Mouse (Mus musculus) MEL (cell line): ENCODE data around the gene Rassf3. TPM values are rescaled to one million over a fixed set of nuclear protein-coding genes. Genes with fewer than 3 reads are reported as not detected.

Experiments
- DNase-seq: peaks from one replicate; pipeline ENCODE4 v3.0.0; 2011; ENCODE audit warnings: low read depth, low spot score
- H3K27ac ChIP-seq: 2 replicates; pipeline ENCODE4 v1.5.1; 2012; ENCODE audit warnings: low read depth, mild to moderate bottlenecking, control low read depth, low read length, moderate library complexity; ENCODE audit not compliant: control insufficient read depth
- H3K27me3 ChIP-seq, 2 experiments: fragments of 150-350 bp in 1 of 2; sonication (generic) in 1 of 2; 2 replicates each; pipeline ENCODE4 v1.6.1; 2012; ENCODE audit warnings: low read length in 2 of 2, mild to moderate bottlenecking in 2 of 2, improper control_type of control experiment in 1 of 2, moderate library complexity in 1 of 2; ENCODE audit not compliant: insufficient read depth in 2 of 2, control insufficient read depth in 1 of 2
- H3K36me3 ChIP-seq, 2 experiments: 2 replicates each; pipeline ENCODE4 v1.6.1; 2012 to 2014; ENCODE audit warnings: low read length in 2 of 2, improper control_type of control experiment in 1 of 2, inconsistent platforms in 1 of 2, mild to moderate bottlenecking in 1 of 2; ENCODE audit not compliant: insufficient read depth in 2 of 2, control insufficient read depth in 1 of 2
- H3K4me1 ChIP-seq, 2 experiments: fragments of 150-350 bp in 1 of 2; sonication (generic) in 1 of 2; 2 replicates each; pipeline ENCODE4 v1.6.1; 2012; ENCODE audit warnings: low read length in 2 of 2, improper control_type of control experiment in 1 of 2, mild to moderate bottlenecking in 1 of 2; ENCODE audit not compliant: insufficient read depth in 2 of 2, control insufficient read depth in 1 of 2
- H3K4me3 ChIP-seq, 2 experiments: fragments of 150-350 bp in 1 of 2; sonication (generic) in 1 of 2; 2 replicates each; pipeline ENCODE4 v1.5.1; 2012; ENCODE audit warnings: low read depth in 2 of 2, low read length in 2 of 2, mild to moderate bottlenecking in 2 of 2, moderate library complexity in 2 of 2, control low read depth in 1 of 2, improper control_type of control experiment in 1 of 2; ENCODE audit not compliant: control insufficient read depth in 1 of 2, insufficient read depth in 1 of 2
- H3K79me2 ChIP-seq: 2 replicates; pipeline ENCODE4 v1.6.1; 2012; ENCODE audit warnings: mild to moderate bottlenecking, low read length, moderate library complexity; ENCODE audit not compliant: control insufficient read depth, poor library complexity, insufficient read depth
- H3K9ac ChIP-seq: 2 replicates; pipeline ENCODE4 v1.6.1; 2012; ENCODE audit warnings: low read depth, mild to moderate bottlenecking, control low read depth, low read length, moderate library complexity; ENCODE audit not compliant: control insufficient read depth, poor library complexity, severe bottlenecking
- H3K9me3 ChIP-seq: fragments of 150-350 bp; sonication (generic); replicated peaks from 2 replicates; pipeline ENCODE4 v1.6.1; 2012; ENCODE audit warnings: mild to moderate bottlenecking, low read length, improper control_type of control experiment, moderate library complexity; ENCODE audit not compliant: insufficient read depth
- BHLHE40 ChIP-seq: IDR thresholded peaks from 2 replicates; pipeline ENCODE4 v1.6.1; 2012; ENCODE audit warnings: low read depth, mild to moderate bottlenecking, inconsistent platforms, low read length, improper control_type of control experiment, borderline replicate concordance
- CTCF ChIP-seq, 3 experiments: IDR thresholded peaks in 2 of 3; conservative IDR thresholded peaks in 1 of 3; 2 replicates each; pipeline ENCODE4 v1.5.1; 2011 to 2012; ENCODE audit warnings: low read length in 3 of 3, low read depth in 2 of 3, mild to moderate bottlenecking in 2 of 3, improper control_type of control experiment in 1 of 3, inconsistent platforms in 1 of 3, mixed read lengths in 1 of 3, moderate library complexity in 1 of 3; ENCODE audit not compliant: control insufficient read depth in 1 of 3, insufficient read depth in 1 of 3, poor library complexity in 1 of 3, severe bottlenecking in 1 of 3
- E2F4 ChIP-seq: IDR thresholded peaks from 2 replicates; pipeline ENCODE4 v1.6.1; 2011; ENCODE audit warnings: low read depth, low read length, improper control_type of control experiment, borderline replicate concordance
- ELF1 ChIP-seq: IDR thresholded peaks from 2 replicates; pipeline ENCODE4 v1.6.1; 2014; ENCODE audit warnings: low read depth, mild to moderate bottlenecking, inconsistent platforms, low read length, improper control_type of control experiment, moderate library complexity
- EP300 ChIP-seq, 2 experiments: IDR thresholded peaks; 2 replicates each; pipeline ENCODE4 v1.6.1; 2011; ENCODE audit warnings: improper control_type of control experiment in 2 of 2, low read length in 2 of 2, low read depth in 1 of 2, mild to moderate bottlenecking in 1 of 2
- GABPA ChIP-seq: IDR thresholded peaks from 2 replicates; pipeline ENCODE4 v1.6.1; 2012; ENCODE audit warnings: low read depth, mild to moderate bottlenecking, inconsistent platforms, low read length, improper control_type of control experiment, moderate library complexity
- GATA1 ChIP-seq: IDR thresholded peaks from 2 replicates; pipeline ENCODE4 v1.6.1; 2011; ENCODE audit warnings: low read depth, low read length, improper control_type of control experiment
- HCFC1 ChIP-seq: IDR thresholded peaks from 2 replicates; pipeline ENCODE4 v1.6.1; 2012; ENCODE audit warnings: low read depth, mild to moderate bottlenecking, inconsistent platforms, low read length, improper control_type of control experiment, moderate library complexity
- JUND ChIP-seq: IDR thresholded peaks from 2 replicates; pipeline ENCODE4 v1.6.1; 2011; ENCODE audit warnings: low read depth, mild to moderate bottlenecking, improper control_type of control experiment, low read length
- MAFK ChIP-seq: IDR thresholded peaks from 2 replicates; pipeline ENCODE4 v1.6.1; 2011; ENCODE audit warnings: low read depth, mild to moderate bottlenecking, low read length, improper control_type of control experiment, borderline replicate concordance
- MAX ChIP-seq: IDR thresholded peaks from 2 replicates; pipeline ENCODE4 v1.6.1; 2011; ENCODE audit warnings: low read length, improper control_type of control experiment
- MAZ ChIP-seq: IDR thresholded peaks from 2 replicates; pipeline ENCODE4 v1.6.1; 2012; ENCODE audit warnings: low read depth, mild to moderate bottlenecking, inconsistent platforms, low read length, improper control_type of control experiment
- MXI1 ChIP-seq: IDR thresholded peaks from 2 replicates; pipeline ENCODE4 v1.6.1; 2011; ENCODE audit warnings: mild to moderate bottlenecking, low read depth, low read length, improper control_type of control experiment
- MYB ChIP-seq: IDR thresholded peaks from 2 replicates; pipeline ENCODE4 v1.6.1; 2011; ENCODE audit warnings: mild to moderate bottlenecking, low read depth, low read length, improper control_type of control experiment
- MYC ChIP-seq: IDR thresholded peaks from 2 replicates; pipeline ENCODE4 v1.6.1; 2011; ENCODE audit warnings: low read depth, mild to moderate bottlenecking, low read length, improper control_type of control experiment, moderate library complexity
- NRF1 ChIP-seq: IDR thresholded peaks from 2 replicates; pipeline ENCODE4 v1.6.1; 2014; ENCODE audit warnings: low read depth, mild to moderate bottlenecking, inconsistent platforms, low read length, improper control_type of control experiment, moderate library complexity; ENCODE audit not compliant: poor library complexity, insufficient read depth, severe bottlenecking
- POLR2AphosphoS2 ChIP-seq: IDR thresholded peaks from 2 replicates; pipeline ENCODE4 v1.6.1; 2011; ENCODE audit warnings: low read length, improper control_type of control experiment
- POLR2AphosphoS5 ChIP-seq: IDR thresholded peaks from 2 replicates; pipeline ENCODE4 v1.6.1; 2012; ENCODE audit warnings: low read depth, borderline replicate concordance, mild to moderate bottlenecking, inconsistent platforms, low read length, moderate library complexity, mixed read lengths
- RAD21 ChIP-seq: IDR thresholded peaks from 2 replicates; pipeline ENCODE4 v1.6.1; 2011; ENCODE audit warnings: mild to moderate bottlenecking, low read depth, low read length, improper control_type of control experiment
- SIN3A ChIP-seq: IDR thresholded peaks from 2 replicates; pipeline ENCODE4 v1.6.1; 2012; ENCODE audit warnings: low read length, improper control_type of control experiment, inconsistent platforms
- SMC3 ChIP-seq: IDR thresholded peaks from 2 replicates; pipeline ENCODE4 v1.6.1; 2011; ENCODE audit warnings: low read depth, low read length, improper control_type of control experiment
- TAL1 ChIP-seq: IDR thresholded peaks from 2 replicates; pipeline ENCODE4 v1.6.1; 2012; ENCODE audit warnings: mild to moderate bottlenecking, inconsistent platforms, low read length, moderate library complexity, mixed read lengths
- TBP ChIP-seq: IDR thresholded peaks from 2 replicates; pipeline ENCODE4 v1.8.0; 2011; ENCODE audit warnings: low read depth, low read length, improper control_type of control experiment
- TCF12 ChIP-seq: IDR thresholded peaks from 2 replicates; pipeline ENCODE4 v1.6.1; 2014; ENCODE audit warnings: low read depth, mild to moderate bottlenecking, inconsistent platforms, low read length, improper control_type of control experiment, moderate library complexity
- UBTF ChIP-seq: IDR thresholded peaks from 2 replicates; pipeline ENCODE4 v1.6.1; 2012; ENCODE audit warnings: low read depth, mild to moderate bottlenecking, inconsistent platforms, low read length, improper control_type of control experiment, moderate library complexity, borderline replicate concordance; ENCODE audit not compliant: insufficient read depth
- USF1 ChIP-seq: IDR thresholded peaks from 2 replicates; pipeline ENCODE4 v1.6.1; 2014; ENCODE audit warnings: low read depth, mild to moderate bottlenecking, inconsistent platforms, low read length, improper control_type of control experiment, moderate library complexity
- ZC3H11A ChIP-seq: IDR thresholded peaks from 2 replicates; pipeline ENCODE4 v1.6.1; 2012; ENCODE audit warnings: low read depth, mild to moderate bottlenecking, inconsistent platforms, low read length, improper control_type of control experiment
- ZKSCAN1 ChIP-seq: IDR thresholded peaks from 2 replicates; pipeline ENCODE4 v1.6.1; 2012; ENCODE audit warnings: low read depth, mild to moderate bottlenecking, inconsistent platforms, low read length, improper control_type of control experiment, moderate library complexity
- ZNF384 ChIP-seq: IDR thresholded peaks from 2 replicates; pipeline ENCODE4 v1.6.1; 2012; ENCODE audit warnings: low read depth, mild to moderate bottlenecking, inconsistent platforms, low read length, improper control_type of control experiment
- polyA plus RNA-seq, 2 experiments: library from polyadenylated mRNA; stranded (reverse) in 1 of 2; unstranded in 1 of 2; fragments of >175 nt in 1 of 2; fragments of >200 nt in 1 of 2; gene quantifications; 2 replicates each; pipeline versions ENCODE4 v1.2.1 to v1.2.4; 2012; ENCODE audit warnings: low replicate concordance in 2 of 2, low read depth in 1 of 2; ENCODE audit not compliant: insufficient read length in 2 of 2, insufficient read depth in 1 of 2, missing spikeins in 1 of 2
- total RNA-seq: library from RNA; depleted of rRNA; stranded (reverse); fragments of 300-350 nt; gene quantifications from 2 replicates; pipeline ENCODE4 v1.2.3, GENCODE M21; 2012

Rassf3 gene
- total and polyA plus RNA-seq, 3 experiments = 9.2 to 15.8 TPM; not detected in 1

DNA sequence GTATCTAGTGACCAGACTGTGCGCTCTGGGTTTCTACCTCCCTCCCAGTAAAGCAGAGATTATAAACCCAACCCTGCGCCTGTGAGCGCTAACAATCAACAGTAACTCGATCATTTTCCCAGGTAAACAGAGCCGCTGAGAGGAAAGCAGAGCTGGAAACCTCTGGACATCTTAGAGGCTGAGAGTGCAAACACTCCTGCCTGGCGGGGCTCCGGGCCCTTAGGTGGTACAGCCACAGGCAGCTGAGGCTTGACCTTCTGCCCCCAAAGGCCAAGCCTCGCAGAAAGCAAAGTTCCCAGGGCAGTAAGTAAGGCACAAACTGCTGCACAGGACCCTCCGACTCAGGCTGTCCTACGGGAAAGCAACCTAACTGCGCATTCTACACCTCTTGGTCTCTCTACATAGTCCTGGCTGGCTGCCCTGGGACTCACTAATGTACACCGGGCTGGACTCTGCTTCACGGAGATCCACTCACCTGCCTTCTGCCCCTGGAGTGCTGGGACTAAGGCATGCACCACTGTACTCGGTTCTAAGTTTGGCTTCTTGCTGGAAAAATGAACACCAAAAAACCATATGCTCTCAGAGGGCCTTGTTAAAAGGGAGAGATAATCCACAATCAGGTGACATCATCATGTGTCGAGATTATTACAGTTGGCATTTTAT, 41.6 kb downstream of the Rassf3 start:
- Histone ChIP-seq H3K9ac (no peak overlapping the region), H3K9me3 (no peaks in the 10 kb centered on the region), H3K4me3 (no peak overlapping the region), H3K27me3 (no peaks in the 10 kb centered on the region), H3K36me3 (peaks cover 0 to 6% of the 10 kb centered on the region in 2 experiments; a peak in 2 of 4 replicates), H3K4me1 (peaks cover 3 to 16% of the 10 kb centered on the region in 2 experiments), H3K27ac (no peak overlapping the region), H3K79me2 (no peaks in the 10 kb centered on the region; the same call in 1 of the 2 replicates)
- no peak for TF ChIP-seq CTCF (IDR thresholded peaks at IDR 0.05 in 2 of 3, conservative IDR thresholded peaks at IDR 0.05 in 1 of 3; ENCODE audit: control insufficient read depth in 1 of 3, insufficient read depth in 1 of 3, low read depth in 2 of 3, low read length in 3 of 3, poor library complexity in 1 of 3, severe bottlenecking in 1 of 3)
- TF ChIP-seq ZNF384 = no peak
- DNase-seq = no peak

DNA sequence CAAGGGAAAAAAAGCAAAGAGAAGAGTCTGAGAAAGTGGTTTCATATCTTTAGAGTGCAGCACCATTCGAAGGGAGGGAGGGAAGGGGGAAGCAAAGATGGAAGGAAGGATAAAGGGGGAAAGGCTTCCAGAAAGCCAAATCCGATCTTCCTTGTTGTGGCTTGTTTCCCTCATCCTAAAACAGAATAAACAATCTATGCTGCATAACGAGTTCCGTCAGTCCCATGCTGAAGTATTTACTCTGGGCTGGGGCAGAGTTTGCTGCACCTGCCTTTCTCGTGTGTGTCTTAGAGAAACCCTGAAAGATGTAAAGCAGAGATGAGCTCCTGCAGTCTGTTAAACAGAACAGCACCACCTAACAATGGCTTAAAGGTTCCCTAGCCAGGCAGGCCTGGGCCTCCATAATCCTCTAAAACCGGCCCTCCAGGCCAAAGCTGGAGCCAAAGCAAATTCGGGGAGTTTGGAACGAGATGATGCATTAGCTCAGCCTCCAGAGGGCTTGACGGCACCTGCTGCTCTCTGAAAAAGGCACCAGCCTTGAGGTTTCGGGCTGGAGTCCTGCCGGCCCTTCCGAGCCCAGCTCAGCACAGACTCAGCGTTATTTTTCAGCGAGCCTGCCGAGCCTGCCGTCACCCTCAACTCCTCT, 43.4 kb downstream of the Rassf3 start:
- Histone ChIP-seq H3K27ac (peak overlapping the region; percentile 11; the same call in 1 of the 2 replicates), H3K9me3 (no peaks in the 10 kb centered on the region), H3K79me2 (no peaks in the 10 kb centered on the region; the same call in 1 of the 2 replicates), H3K27me3 (no peaks in the 10 kb centered on the region), H3K36me3 (peaks cover 0 to 6% of the 10 kb centered on the region in 2 experiments; a peak in 2 of 4 replicates), H3K4me1 (peaks cover 3 to 16% of the 10 kb centered on the region in 2 experiments), H3K4me3 (peak overlapping the region; percentile 28 to 51), H3K9ac (peak overlapping the region; percentile 11; the same call in 1 of the 2 replicates)
- DNase-seq = peak; percentile 71
- TF ChIP-seq SMC3 = no peak
- no peak for TF ChIP-seq POLR2AphosphoS2
- no peak for TF ChIP-seq JUND
- no peak for TF ChIP-seq ELF1
- TF ChIP-seq ZC3H11A = no peak
- TF ChIP-seq MYC = no peak
- TF ChIP-seq MXI1 = no peak
- TF ChIP-seq UBTF = no peak
- peak; percentile 53 for TF ChIP-seq SIN3A
- TF ChIP-seq MAFK = no peak
- no peak for TF ChIP-seq USF1
- TF ChIP-seq POLR2AphosphoS5 = no peak
- TF ChIP-seq RAD21 = no peak
- no peak for TF ChIP-seq E2F4
- TF ChIP-seq BHLHE40 = no peak
- peak; percentile 85 for TF ChIP-seq TAL1
- peak; percentile 89 for TF ChIP-seq TCF12
- TF ChIP-seq MYB = no peak
- TF ChIP-seq MAZ = peak; percentile 33; the same call in 1 of the 2 replicates
- TF ChIP-seq TBP = 0 out of 2 replicates have a peak, but pooled peaks have one; percentile 26
- TF ChIP-seq ZKSCAN1 = no peak
- no peak for TF ChIP-seq MAX
- TF ChIP-seq GABPA = no peak
- TF ChIP-seq NRF1 = no peak
- no peak for TF ChIP-seq CTCF (IDR thresholded peaks at IDR 0.05 in 2 of 3, conservative IDR thresholded peaks at IDR 0.05 in 1 of 3; ENCODE audit: control insufficient read depth in 1 of 3, insufficient read depth in 1 of 3, low read depth in 2 of 3, low read length in 3 of 3, poor library complexity in 1 of 3, severe bottlenecking in 1 of 3)
- peak; percentile 83 for TF ChIP-seq GATA1
- TF ChIP-seq EP300 (IDR thresholded peaks at IDR 0.05; ENCODE audit: low read depth in 1 of 2, low read length in 2 of 2) = peak; percentile 60 to 78
- no peak for TF ChIP-seq HCFC1
